Mouse (Mus musculus): ENCODE results near the gene Arhgap21.
"Not testable (repeated sequence)": the region's sequence is repeated elsewhere in the genome, so short reads cannot be mapped to it uniquely, and the experiment has no call there.

Gene Arhgap21

GRCm38 (mm10) chr2:20939367-20939766 is 29.3 kb downstream of the Arhgap21 start:
- no peak for DNase-seq (ENCODE audit: low spot score)

- DNase-seq (ENCODE audit: low spot score): no peak
Observed at GRCm38 (mm10) chr2:20936609-20937221, 32.0 kb downstream of the Arhgap21 start.

- no peak for DNase-seq (ENCODE audit: low spot score)
Observed at GRCm38 (mm10) chr2:20934406-20934805, 34.3 kb downstream of the Arhgap21 start.

- DNase-seq (ENCODE audit: low spot score): no peak
Observed at GRCm38 (mm10) chr2:20932748-20933313, 35.9 kb downstream of the Arhgap21 start.

- not testable (repeated sequence) for DNase-seq (ENCODE audit: low spot score)
Observed at GRCm38 (mm10) chr2:20931761-20932160, 36.9 kb downstream of the Arhgap21 start.

- no peak for DNase-seq (ENCODE audit: low spot score)
Observed at GRCm38 (mm10) chr2:20928454-20928853, 40.2 kb downstream of the Arhgap21 start.

GRCm38 (mm10) chr2:20924938-20925337 is 43.7 kb downstream of the Arhgap21 start:
- DNase-seq (ENCODE audit: low spot score): no peak

GRCm38 (mm10) chr2:20922366-20922765 is 46.3 kb downstream of the Arhgap21 start:
- DNase-seq (ENCODE audit: low spot score): no peak

GRCm38 (mm10) chr2:20921558-20921957 is 47.1 kb downstream of the Arhgap21 start:
- no peak for DNase-seq (ENCODE audit: low spot score)

GRCm38 (mm10) chr2:20921021-20921420 is 47.7 kb downstream of the Arhgap21 start:
- DNase-seq (ENCODE audit: low spot score): no peak

- no peak for DNase-seq (ENCODE audit: low spot score)
Observed at GRCm38 (mm10) chr2:20914531-20915320, 54.0 kb downstream of the Arhgap21 start.

GRCm38 (mm10) chr2:20913019-20913415 is 55.7 kb downstream of the Arhgap21 start:
- no peak for DNase-seq (ENCODE audit: low spot score)

- DNase-seq (ENCODE audit: low spot score): no peak
Observed at GRCm38 (mm10) chr2:20912348-20913018, 56.2 kb downstream of the Arhgap21 start.

- no peak for DNase-seq (ENCODE audit: low spot score)
Observed at GRCm38 (mm10) chr2:20910446-20910845, 58.2 kb downstream of the Arhgap21 start.

GRCm38 (mm10) chr2:20909404-20909803 is 59.3 kb downstream of the Arhgap21 start:
- no peak for DNase-seq (ENCODE audit: low spot score)

- DNase-seq (ENCODE audit: low spot score): no peak
Observed at GRCm38 (mm10) chr2:20907291-20907690, 61.4 kb downstream of the Arhgap21 start.

- no peak for DNase-seq (ENCODE audit: low spot score)
Observed at GRCm38 (mm10) chr2:20905411-20905810, 63.3 kb downstream of the Arhgap21 start.

GRCm38 (mm10) chr2:20902981-20903645 is 65.6 kb downstream of the Arhgap21 start:
- no peak for DNase-seq (ENCODE audit: low spot score)

- no peak for DNase-seq (ENCODE audit: low spot score)
Observed at GRCm38 (mm10) chr2:20901916-20902315, 66.8 kb downstream of the Arhgap21 start.

GRCm38 (mm10) chr2:20899301-20899700 is 69.4 kb downstream of the Arhgap21 start:
- DNase-seq (ENCODE audit: low spot score): no peak

GRCm38 (mm10) chr2:20898684-20899083 is 70.0 kb downstream of the Arhgap21 start:
- DNase-seq (ENCODE audit: low spot score): peak; percentile 93

- DNase-seq (ENCODE audit: low spot score): no peak
Observed at GRCm38 (mm10) chr2:20896446-20896845, 72.2 kb downstream of the Arhgap21 start.
